Mouse (Mus musculus) erythroblast, embryonic 14.5 days (primary cell): ENCODE measurements around the gene Senp7. TPM values are rescaled to one million over a fixed set of nuclear protein-coding genes. Genes with fewer than 3 reads are reported as not detected.

Experiments
- H3K27me3 ChIP-seq: 2 replicates; pipeline ENCODE4 v1.6.1; 2012; ENCODE audit warnings: inconsistent platforms; ENCODE audit not compliant: control insufficient read depth
- H3K36me3 ChIP-seq: 2 replicates; pipeline ENCODE4 v1.6.1; 2012; ENCODE audit warnings: mild to moderate bottlenecking, inconsistent platforms; ENCODE audit not compliant: control insufficient read depth
- H3K4me1 ChIP-seq: 2 replicates; pipeline ENCODE4 v1.6.1; 2012; ENCODE audit warnings: inconsistent platforms; ENCODE audit not compliant: control insufficient read depth
- H3K4me3 ChIP-seq: replicated peaks from 2 replicates; pipeline ENCODE3; 2012; ENCODE audit warnings: moderate library complexity, mild to moderate bottlenecking, inconsistent platforms
- H3K9me3 ChIP-seq: 2 replicates; pipeline ENCODE4 v1.6.1; 2012; ENCODE audit warnings: low read length, inconsistent platforms, mixed read lengths; ENCODE audit not compliant: control insufficient read depth
- GATA1 ChIP-seq: IDR thresholded peaks from 2 replicates; pipeline ENCODE4 v1.6.1; 2012; ENCODE audit warnings: low read length, inconsistent platforms, mixed read lengths
- TAL1 ChIP-seq: IDR thresholded peaks from 3 replicates; pipeline ENCODE4 v1.6.1; 2012; ENCODE audit warnings: low read length, inconsistent platforms, mixed read lengths
- polyA plus RNA-seq: library from polyadenylated mRNA; stranded (reverse); fragments of >175 nt; gene quantifications from 2 replicates; pipeline ENCODE4 v1.2.3, GENCODE M21; 2012

Senp7 gene
- polyA plus RNA-seq, 1 experiment = 2.8 TPM

DNA sequence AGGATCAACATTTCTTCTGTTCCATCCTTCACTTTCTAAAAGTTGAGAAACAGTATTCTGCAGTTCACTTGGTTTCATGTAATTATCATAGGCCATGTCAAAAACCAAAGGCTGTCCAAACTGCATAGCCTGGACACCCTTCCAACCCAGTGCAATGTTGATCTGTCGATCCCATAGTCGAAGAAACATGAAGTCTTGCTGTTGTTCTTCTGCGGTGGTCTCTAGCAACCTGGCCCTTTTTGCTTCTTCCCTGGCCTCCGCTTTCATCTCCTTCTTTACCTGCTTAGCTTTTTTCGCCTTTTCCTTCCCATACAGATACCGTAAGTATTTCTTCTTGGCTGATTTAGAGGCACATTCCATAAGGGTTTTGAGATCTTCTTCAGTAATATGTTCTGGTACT is 13.6 kb upstream of the Senp7 start:
- TF ChIP-seq GATA1 (no peak), TAL1 (no peak)
- no peaks in the 10 kb centered on the region for H3K9me3 ChIP-seq
- no peaks in the 10 kb centered on the region for H3K27me3 ChIP-seq
- peaks cover 40% of the 10 kb centered on the region for H3K4me1 ChIP-seq
- H3K36me3 ChIP-seq = peaks cover 48% of the 10 kb centered on the region
- H3K4me3 ChIP-seq = no peak overlapping the region

GRCm38 (mm10) chr16:56036501-56036900 is 11.6 kb upstream of the Senp7 start:
- H3K4me1 ChIP-seq = peaks cover 27% of the 10 kb centered on the region
- no peak for TF ChIP-seq TAL1
- TF ChIP-seq GATA1 = no peak

DNA sequence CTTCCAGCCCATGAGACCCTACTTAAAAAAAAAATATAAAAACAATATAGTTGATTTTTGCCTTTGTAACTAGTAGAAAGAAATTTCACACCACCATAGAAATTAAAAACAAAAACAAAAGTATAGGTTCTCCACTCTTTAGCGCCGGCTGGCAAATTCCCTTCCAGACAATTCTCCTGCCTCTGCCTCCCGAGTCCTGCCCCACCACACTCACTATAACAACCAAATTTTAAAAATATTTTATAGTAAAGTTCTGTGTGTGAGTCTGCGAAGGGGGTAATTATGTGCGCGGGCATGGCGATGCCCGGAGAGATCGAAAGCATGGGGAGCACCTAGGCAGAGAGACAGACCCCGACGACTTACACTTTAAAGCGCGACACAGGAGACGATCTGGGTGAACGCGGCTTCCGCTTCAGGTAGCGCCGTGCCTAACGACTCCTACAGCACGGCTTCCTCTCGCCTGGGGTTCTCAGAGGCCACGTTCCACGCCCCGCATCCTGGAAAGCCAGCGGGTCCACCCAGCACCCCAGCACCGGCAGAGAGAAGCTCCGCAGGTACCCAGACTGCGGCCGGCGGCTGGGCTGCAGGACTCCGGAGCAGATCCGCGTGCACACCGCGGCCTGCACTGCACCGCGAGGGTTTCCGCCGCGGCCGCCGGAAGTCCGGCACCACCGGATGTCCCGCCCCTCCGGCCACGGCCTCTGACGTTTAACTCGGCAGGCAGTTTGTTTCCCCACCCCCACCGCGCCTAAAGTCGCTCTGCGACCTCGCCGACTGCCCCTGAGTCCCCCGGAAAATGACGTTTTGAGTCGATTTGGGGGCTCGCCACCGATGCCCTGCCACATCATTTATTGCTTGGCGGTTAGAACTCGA is 10.8 kb upstream of the Senp7 start, which contains the start of gene Trmt10c:
Gene Trmt10c (minus strand): TSS at position 682 of the 873 bp plus-strand sequence.
- TF ChIP-seq GATA1 = no peak
- no peaks in the 10 kb centered on the region for H3K9me3 ChIP-seq
- H3K4me1 ChIP-seq = peaks cover 27% of the 10 kb centered on the region

More at GRCm38 (mm10) chr16:56036501-56036900, 11.6 kb upstream of the Senp7 start:
- H3K27me3 ChIP-seq = no peaks in the 10 kb centered on the region
- no peaks in the 10 kb centered on the region for H3K9me3 ChIP-seq
- H3K36me3 ChIP-seq = peaks cover 43% of the 10 kb centered on the region
- peak overlapping the region; percentile 78 for H3K4me3 ChIP-seq

GRCm38 (mm10) chr16:56038090-56038489 is 10.0 kb upstream of the Senp7 start:
- peaks cover 25% of the 10 kb centered on the region for H3K4me1 ChIP-seq
- no peaks in the 10 kb centered on the region for H3K9me3 ChIP-seq
- TF ChIP-seq TAL1 (no peak), GATA1 (no peak)
- H3K4me3 ChIP-seq = peak overlapping the region; percentile 78
- H3K27me3 ChIP-seq = no peaks in the 10 kb centered on the region
- peaks cover 28% of the 10 kb centered on the region for H3K36me3 ChIP-seq

More for the DNA sequence above, 10.8 kb upstream of the Senp7 start, which contains the start of gene Trmt10c:
- peak within 1 kb of the TSS; percentile 78 for H3K4me3 ChIP-seq
- H3K27me3 ChIP-seq = no peaks in the 10 kb centered on the region
- peaks cover 36% of the 10 kb centered on the region for H3K36me3 ChIP-seq

DNA sequence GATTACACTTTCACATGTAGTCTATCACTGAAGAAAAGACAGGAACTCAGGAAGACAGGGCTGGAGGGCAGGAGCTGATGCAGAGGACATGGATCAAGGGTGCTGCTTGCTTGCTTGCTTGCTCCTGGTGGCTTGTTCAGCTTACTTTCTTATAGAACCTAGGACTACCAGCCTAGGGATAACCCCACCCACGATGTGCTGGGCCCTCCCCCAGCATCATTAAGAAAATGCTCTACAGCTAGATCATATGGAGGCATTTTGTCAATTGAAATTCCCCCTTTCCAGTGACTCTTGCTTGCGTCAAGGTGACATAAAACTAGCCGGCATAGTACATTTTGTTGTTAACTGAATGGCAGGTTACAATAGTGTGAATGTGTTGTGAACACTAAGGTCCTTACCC is 7.8 kb downstream of the Senp7 start:
- no peak overlapping the region for H3K4me3 ChIP-seq
- no peaks in the 10 kb centered on the region for H3K36me3 ChIP-seq
- no peaks in the 10 kb centered on the region for H3K9me3 ChIP-seq
- peaks cover 10% of the 10 kb centered on the region for H3K4me1 ChIP-seq
- no peaks in the 10 kb centered on the region for H3K27me3 ChIP-seq
- no peak for TF ChIP-seq TAL1
- TF ChIP-seq GATA1 = no peak

DNA sequence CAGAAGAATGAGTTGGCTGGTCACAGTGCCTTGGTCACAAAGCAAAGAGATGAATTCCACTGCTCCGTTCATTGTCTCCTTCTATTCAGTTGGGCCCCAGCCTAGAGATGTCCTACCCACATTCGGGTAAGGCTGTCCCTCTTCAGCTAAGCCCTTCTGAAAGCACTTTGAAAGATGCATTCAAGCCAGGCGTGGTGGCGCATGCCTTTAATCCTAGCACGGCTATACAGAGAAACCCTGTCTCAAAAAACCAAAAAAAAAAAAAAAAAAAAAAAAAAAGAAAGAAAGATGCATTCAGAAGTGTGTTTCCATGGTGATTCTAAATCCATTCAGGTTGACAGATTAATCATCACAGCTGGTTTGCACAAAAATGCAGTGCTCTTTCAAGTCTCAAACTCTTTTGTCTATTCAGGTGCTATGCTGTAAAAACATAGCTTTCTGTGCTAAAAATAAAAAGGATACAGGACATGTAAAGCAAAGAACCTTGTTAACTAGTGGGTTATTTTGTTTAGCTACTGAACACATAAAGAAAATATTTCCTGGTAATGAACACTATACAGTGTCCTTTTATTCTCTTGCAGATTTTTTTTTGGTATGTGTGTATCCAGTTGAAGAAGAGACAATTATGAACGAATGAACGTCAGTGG is 8.9 kb downstream of the Senp7 start:
- no peaks in the 10 kb centered on the region for H3K27me3 ChIP-seq
- H3K36me3 ChIP-seq = no peaks in the 10 kb centered on the region
- H3K4me1 ChIP-seq = peaks cover 11% of the 10 kb centered on the region
- no peak overlapping the region for H3K4me3 ChIP-seq
- no peaks in the 10 kb centered on the region for H3K9me3 ChIP-seq
- TF ChIP-seq TAL1 (peak; percentile 19; the same call in 1 of the 3 replicates), GATA1 (no peak)

GRCm38 (mm10) chr16:56058151-56058550 is 10.0 kb downstream of the Senp7 start:
- no peaks in the 10 kb centered on the region for H3K9me3 ChIP-seq
- no peaks in the 10 kb centered on the region for H3K27me3 ChIP-seq
- peaks cover 11% of the 10 kb centered on the region for H3K4me1 ChIP-seq
- no peaks in the 10 kb centered on the region for H3K36me3 ChIP-seq
- no peak overlapping the region for H3K4me3 ChIP-seq
- no peak for TF ChIP-seq TAL1
- no peak for TF ChIP-seq GATA1

DNA sequence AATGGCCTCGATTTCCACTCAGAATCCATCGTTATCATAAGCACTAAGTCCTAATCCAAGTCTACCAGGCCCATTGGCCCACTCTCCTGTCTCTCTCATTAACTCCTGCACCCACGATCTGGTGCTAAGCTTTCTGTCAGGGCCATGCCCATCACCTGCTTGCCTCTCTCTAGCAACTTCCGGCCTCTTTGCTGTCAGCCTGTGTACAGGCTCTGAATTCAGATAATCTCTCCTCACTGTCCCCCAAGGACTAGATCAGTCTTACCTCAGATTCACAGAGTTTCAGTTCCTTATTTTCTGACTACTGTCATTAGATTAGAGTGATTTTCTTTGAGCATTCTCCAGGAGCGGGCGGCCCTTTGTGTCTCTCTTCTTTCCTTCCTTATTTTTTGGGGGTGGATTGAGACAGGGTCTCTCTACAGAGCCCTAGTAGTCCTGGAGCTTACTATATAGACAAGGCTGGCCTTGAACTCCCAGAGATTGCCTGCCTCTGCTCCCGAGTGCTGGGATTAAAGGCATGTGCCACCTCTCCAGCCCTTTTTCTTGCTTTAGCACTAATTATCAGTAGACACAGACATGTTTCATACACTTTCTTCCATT is 14.0 kb downstream of the Senp7 start:
- no peaks in the 10 kb centered on the region for H3K9me3 ChIP-seq
- H3K27me3 ChIP-seq = no peaks in the 10 kb centered on the region
- H3K4me3 ChIP-seq = no peak overlapping the region
- no peaks in the 10 kb centered on the region for H3K36me3 ChIP-seq
- H3K4me1 ChIP-seq = peaks cover 29% of the 10 kb centered on the region
- TF ChIP-seq GATA1 = no peak
- TF ChIP-seq TAL1 = no peak

DNA sequence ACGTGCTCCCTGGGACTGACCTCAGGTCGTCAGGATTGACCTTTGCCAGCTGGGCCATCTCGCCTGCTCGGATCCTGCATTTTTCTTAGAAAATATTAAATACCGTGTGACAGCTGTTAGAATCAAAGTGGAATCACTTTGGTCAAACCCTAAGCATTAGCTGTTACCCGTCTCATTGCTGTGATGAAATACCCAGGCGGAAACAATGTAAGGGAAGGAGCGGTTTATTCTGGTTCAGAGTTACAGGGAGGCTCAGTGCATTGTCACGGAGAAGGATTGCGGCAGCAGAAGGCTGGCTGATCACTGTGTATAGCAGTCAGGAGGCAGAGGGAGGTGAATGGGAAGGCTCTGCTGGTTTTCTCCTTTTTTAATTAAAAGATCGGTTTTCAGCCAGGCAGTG is 14.8 kb downstream of the Senp7 start:
- Histone ChIP-seq H3K4me3 (no peak overlapping the region), H3K4me1 (peaks cover 34% of the 10 kb centered on the region), H3K36me3 (no peaks in the 10 kb centered on the region), H3K27me3 (no peaks in the 10 kb centered on the region), H3K9me3 (no peaks in the 10 kb centered on the region)
- TF ChIP-seq TAL1 = no peak
- no peak for TF ChIP-seq GATA1
